Mouse (Mus musculus) thymus, adult 2 months (tissue): ENCODE measurements around the gene Fgfr2.

Source experiments
- CTCF ChIP-seq: fragments of 200-500 bp; IDR thresholded peaks from 2 replicates; pipeline ENCODE4 v1.5.1; 2012; ENCODE audit warnings: mild to moderate bottlenecking, control low read depth, low read length, moderate library complexity, borderline replicate concordance; ENCODE audit not compliant: control insufficient read depth, poor library complexity, insufficient read depth; ENCODE audit errors: extremely low read depth
- POLR2A ChIP-seq: fragments of 200-500 bp; IDR thresholded peaks from 2 replicates; pipeline ENCODE4 v1.6.1; 2012; ENCODE audit warnings: mild to moderate bottlenecking, low read length, control low read depth, moderate library complexity; ENCODE audit not compliant: control insufficient read depth, poor library complexity, insufficient read depth; ENCODE audit errors: extremely low read depth

DNA sequence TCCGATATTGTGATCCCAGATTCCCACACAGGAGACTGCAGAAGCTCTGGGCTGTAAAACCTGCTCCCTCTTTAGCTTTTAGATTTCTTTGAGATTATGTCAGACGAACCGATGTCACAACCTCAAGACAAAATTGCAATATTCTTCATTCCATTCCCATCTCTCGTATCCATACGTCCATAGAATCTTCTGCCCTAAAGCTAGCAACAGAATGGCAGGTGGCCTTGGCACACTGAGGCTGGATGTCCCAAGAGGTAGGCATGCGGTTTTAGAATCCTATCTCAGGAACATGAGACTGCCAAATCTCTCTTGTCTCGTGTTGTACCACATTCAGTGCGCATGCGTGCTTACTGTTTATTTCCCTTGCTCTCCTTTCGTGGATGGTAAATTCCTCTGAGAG is 2757.4 kb downstream of the Fgfr2 start:
- no peak for TF ChIP-seq POLR2A
- no peak for TF ChIP-seq CTCF
